Mouse (Mus musculus) splenic B cell, adult 2 months (primary cell): ENCODE measurements around the gene 1810049J17Rik.

ENCODE experiments used
- DNase-seq: peaks from one replicate; pipeline ENCODE4 v3.0.0-alpha.2; 2011; ENCODE audit warnings: low read depth, low spot score
- H3K27me3 ChIP-seq: 2 replicates; pipeline ENCODE4 v1.6.1; 2012; ENCODE audit warnings: mild to moderate bottlenecking, low read length, moderate library complexity, mixed read lengths; ENCODE audit not compliant: control insufficient read depth, poor library complexity, insufficient read depth, severe bottlenecking
- H3K36me3 ChIP-seq: 2 replicates; pipeline ENCODE4 v1.6.1; 2012; ENCODE audit warnings: mild to moderate bottlenecking, low read length, moderate library complexity, mixed read lengths; ENCODE audit not compliant: control insufficient read depth, poor library complexity, insufficient read depth, severe bottlenecking

Gene 1810049J17Rik

GRCm38 (mm10) chr15:12307114-12307513 lies 14.6 kb downstream of the 1810049J17Rik start:
- DNase-seq: no peak

GRCm38 (mm10) chr15:12306188-12307071 lies 15.3 kb downstream of the 1810049J17Rik start:
- no peaks in the 10 kb centered on the region for H3K27me3 ChIP-seq
- H3K36me3 ChIP-seq: no peaks in the 10 kb centered on the region
- DNase-seq: no peak

More at GRCm38 (mm10) chr15:12307114-12307513, 14.6 kb downstream of the 1810049J17Rik start:
- no peaks in the 10 kb centered on the region for H3K27me3 ChIP-seq
- no peaks in the 10 kb centered on the region for H3K36me3 ChIP-seq

GRCm38 (mm10) chr15:12301771-12302170 lies 19.9 kb downstream of the 1810049J17Rik start:
- no peak for DNase-seq
- no peaks in the 10 kb centered on the region for H3K27me3 ChIP-seq

GRCm38 (mm10) chr15:12298231-12298737 lies 23.4 kb downstream of the 1810049J17Rik start:
- H3K27me3 ChIP-seq: no peaks in the 10 kb centered on the region
- H3K36me3 ChIP-seq: no peaks in the 10 kb centered on the region
- DNase-seq: no peak

More at GRCm38 (mm10) chr15:12301771-12302170, 19.9 kb downstream of the 1810049J17Rik start:
- H3K36me3 ChIP-seq: no peaks in the 10 kb centered on the region

GRCm38 (mm10) chr15:12296228-12296627 lies 25.5 kb downstream of the 1810049J17Rik start:
- no peak for DNase-seq
- H3K36me3 ChIP-seq: no peaks in the 10 kb centered on the region
- no peaks in the 10 kb centered on the region for H3K27me3 ChIP-seq

GRCm38 (mm10) chr15:12291757-12292156 lies 29.9 kb downstream of the 1810049J17Rik start:
- H3K27me3 ChIP-seq: no peaks in the 10 kb centered on the region
- H3K36me3 ChIP-seq: no peaks in the 10 kb centered on the region
- DNase-seq: no peak

GRCm38 (mm10) chr15:12290330-12290729 lies 31.4 kb downstream of the 1810049J17Rik start:
- no peaks in the 10 kb centered on the region for H3K36me3 ChIP-seq
- DNase-seq: no peak
- no peaks in the 10 kb centered on the region for H3K27me3 ChIP-seq

GRCm38 (mm10) chr15:12285535-12285809 lies 36.2 kb downstream of the 1810049J17Rik start:
- H3K27me3 ChIP-seq: no peaks in the 10 kb centered on the region
- no peak for DNase-seq
- H3K36me3 ChIP-seq: no peaks in the 10 kb centered on the region

GRCm38 (mm10) chr15:12284794-12285534 lies 36.7 kb downstream of the 1810049J17Rik start:
- Histone ChIP-seq H3K27me3 (no peaks in the 10 kb centered on the region), H3K36me3 (no peaks in the 10 kb centered on the region)
- DNase-seq: no peak

- Histone ChIP-seq H3K27me3 (no peaks in the 10 kb centered on the region), H3K36me3 (no peaks in the 10 kb centered on the region)
- DNase-seq: no peak
Measured at GRCm38 (mm10) chr15:12279816-12280215, 41.9 kb downstream of the 1810049J17Rik start.

GRCm38 (mm10) chr15:12275091-12275623 lies 46.5 kb downstream of the 1810049J17Rik start:
- H3K27me3 ChIP-seq: no peaks in the 10 kb centered on the region
- DNase-seq: no peak

GRCm38 (mm10) chr15:12274053-12274769 lies 47.5 kb downstream of the 1810049J17Rik start:
- H3K36me3 ChIP-seq: peaks cover 11% of the 10 kb centered on the region
- no peak for DNase-seq
- H3K27me3 ChIP-seq: no peaks in the 10 kb centered on the region

More at GRCm38 (mm10) chr15:12275091-12275623, 46.5 kb downstream of the 1810049J17Rik start:
- H3K36me3 ChIP-seq: peaks cover 7% of the 10 kb centered on the region; the same call in 1 of the 2 replicates

- DNase-seq: no peak
- Histone ChIP-seq H3K36me3 (peaks cover 11% of the 10 kb centered on the region), H3K27me3 (no peaks in the 10 kb centered on the region)
Measured at GRCm38 (mm10) chr15:12273325-12274052, 48.2 kb downstream of the 1810049J17Rik start.
